ENCODE assay signal across 8 mouse cellular contexts in genomic region chr12:116485591-116486403, GRCm38 (mm10). TPM values are rescaled to one million over a fixed set of nuclear protein-coding genes. Genes with fewer than 3 reads are reported as not detected.
DNase-seq lines count a peak whose midpoint lies in the region; ATAC-seq lines count a peak whose summit lies in the region.

Ptprn2 (plus strand) TSS chr12:116485720.

- under 1% methylated on average over 86 of the region's 86 CpGs for WGBS in intestine, embryonic 16.5 days

- ATAC-seq in intestine, embryonic 16.5 days: peak; percentile 97
- peak; percentile 76 for ATAC-seq in megakaryocyte, adult 5-6 weeks (ENCODE audit: poor library complexity, severe bottlenecking)
- no peak for ATAC-seq in activated CD4-positive, CD25-positive, alpha-beta regulatory T cell, adult 4 months

- peak within 1 kb of the TSS; percentile 61 for H3K4me3 ChIP-seq in intestine, embryonic 16.5 days (ENCODE audit: low read length)

- peaks cover 10% of the 10 kb centered on the region for H3K27me3 ChIP-seq in intestine, embryonic 16.5 days (replicated peaks; ENCODE audit: control insufficient read depth, insufficient read depth, low read length)

- H3K4me1 ChIP-seq in intestine, embryonic 16.5 days (ENCODE audit: control insufficient read depth, insufficient read depth, low read length): peaks cover 7% of the 10 kb centered on the region

- no peak within 1 kb of the TSS for H3K27ac ChIP-seq in intestine, embryonic 16.5 days (ENCODE audit: low read length)

- peak within 1 kb of the TSS; percentile 55; the same call in 1 of the 2 replicates for H3K9ac ChIP-seq in intestine, embryonic 16.5 days (ENCODE audit: low read depth, low read length)

- H3K9me3 ChIP-seq in intestine, embryonic 16.5 days (ENCODE audit: control insufficient read depth, low read length): no peaks in the 10 kb centered on the region

- H3K36me3 ChIP-seq in intestine, embryonic 16.5 days (ENCODE audit: control insufficient read depth, insufficient read depth, low read length): no peaks in the 10 kb centered on the region

- intact Hi-C loops in left cerebral cortex, postnatal 10 days (cut with DNase I): loop anchor here (5.0 kb wide), 2 partner anchors 112 to 132 kb away; no protein-coding TSS in a partner anchor

- peak; percentile 62 to 84 for DNase-seq in adrenal gland, adult (ENCODE audit: inconsistent age in 2 of 2, low spot score in 1 of 2)
- peak; percentile 91 to 94 for DNase-seq in cerebellum, postnatal 10 days
- peak; percentile 49 to 59 for DNase-seq in frontal cortex, postnatal 25 days (ENCODE audit: low spot score in 2 of 2)
- peak; percentile 54 to 87 for DNase-seq in left cerebral cortex, postnatal 10 days (ENCODE audit: extremely low spot score in 1 of 2, low spot score in 2 of 2)
- peak; percentile 86 to 88 for DNase-seq in right cerebral cortex, postnatal 10 days (ENCODE audit: low spot score in 2 of 2)

- peak within 1 kb of the TSS; percentile 99 for H3K4me2 ChIP-seq in intestine, embryonic 16.5 days (ENCODE audit: low read depth, low read length)

RNA-seq across cellular contexts. Expression of gene Ptprn2, which starts in this region (rescaled TPM):
- polyA plus RNA-seq in intestine, embryonic 16.5 days (2015; fragmentation: Nextera tagmentation; extraction: Ambion mirVana): 1.8 and 1.9 TPM in 2 replicates
- total RNA-seq in left cerebral cortex, postnatal 10 days (2021): 100 to 1,000 TPM; 331 to 341 TPM
- not detected in 2 replicates for total RNA-seq in megakaryocyte, adult 5-6 weeks (2015)
- not detected in 2 replicates for total RNA-seq in megakaryocyte, adult 5-6 weeks (2017)
- polyA plus RNA-seq in activated CD4-positive, CD25-positive, alpha-beta regulatory T cell, adult 4 months (2017; shearing (Covaris generic)): not detected

Comparison
In these comparisons a context has a peak if more than half of its experiments do, and no peak if none do; other contexts are left out.
1. RNA of gene Ptprn2 (total RNA-seq): 331 to 341 TPM in left cerebral cortex, postnatal 10 days; not detected in megakaryocyte, adult 5-6 weeks; every median in the first group is over 100 times any median in the second.
2. Peak in ATAC-seq in megakaryocyte, adult 5-6 weeks; RNA of the gene not detected or under 1 TPM.
3. Peak in every context shown above with its lines, with median percentiles within 50 percentile points of each other: DNase-seq.